Mouse (Mus musculus) forebrain, embryonic 14.5 days (tissue): ENCODE results near the gene Cwf19l1. TPM values are rescaled to one million over a fixed set of nuclear protein-coding genes. Genes with fewer than 3 reads are reported as not detected.

ENCODE experiments used
- ATAC-seq: fragments of 200-750 bp; cut with Nextera tagmentation; 2 replicates; pipeline ENCODE4 v1.8.0; 2017; ENCODE audit warnings: mild to moderate bottlenecking, moderate library complexity
- DNase-seq: peaks from one replicate; pipeline ENCODE4 v3.0.0-alpha.2; 2015; ENCODE audit warnings: low spot score
- H3K27ac ChIP-seq: fragments of 300-500 bp; sonication (generic); 2 replicates; pipeline ENCODE4 v1.5.1; 2014; ENCODE audit warnings: low read depth, mild to moderate bottlenecking, control low read depth, low read length, moderate library complexity
- H3K27me3 ChIP-seq: fragments of 300-500 bp; sonication (generic); replicated peaks from 2 replicates; pipeline ENCODE4 v1.6.1; 2014; ENCODE audit warnings: low read length, control low read depth, mixed read lengths; ENCODE audit not compliant: control insufficient read depth, insufficient read depth
- H3K36me3 ChIP-seq: fragments of 300-500 bp; sonication (generic); 2 replicates; pipeline ENCODE4 v1.6.1; 2014; ENCODE audit warnings: low read length, control low read depth; ENCODE audit not compliant: control insufficient read depth, insufficient read depth
- H3K4me1 ChIP-seq: fragments of 300-500 bp; sonication (generic); 2 replicates; pipeline ENCODE4 v1.6.1; 2014; ENCODE audit warnings: antibody characterized with exemption, low read length, control low read depth; ENCODE audit not compliant: control insufficient read depth, insufficient read depth
- H3K4me2 ChIP-seq: fragments of 300-500 bp; sonication (generic); 2 replicates; pipeline ENCODE4 v1.6.1; 2014; ENCODE audit warnings: mild to moderate bottlenecking, control low read depth, low read length
- H3K4me3 ChIP-seq: fragments of 300-500 bp; sonication (generic); 2 replicates; pipeline ENCODE4 v1.5.1; 2014; ENCODE audit warnings: low read depth, low read length, control low read depth
- H3K9ac ChIP-seq: fragments of 300-500 bp; sonication (generic); 2 replicates; pipeline ENCODE4 v1.6.1; 2014; ENCODE audit warnings: mild to moderate bottlenecking, low read length, control low read depth, moderate library complexity
- H3K9me3 ChIP-seq: fragments of 300-500 bp; sonication (generic); replicated peaks from 2 replicates; pipeline ENCODE4 v1.6.1; 2016; ENCODE audit warnings: low read length, control low read depth, mixed read lengths; ENCODE audit not compliant: control insufficient read depth
- WGBS: fragments of 180-500 bp; shearing (Covaris S2); extraction: QIAGEN DNeasy Blood & Tissue Kit; methylation state at CpG from one replicate; pipeline ENCODE4 v1.1.7; 2014; 5-methylcytosine and 5-hydroxymethylcytosine counted together
- polyA plus RNA-seq: library from polyadenylated mRNA; unstranded; fragments of >200 nt; fragmentation: Nextera tagmentation; extraction: Ambion mirVana; gene quantifications from 2 replicates; pipeline ENCODE4 v1.2.1, GENCODE M21; 2014

Gene Cwf19l1
- polyA plus RNA-seq, 1 experiment from 2014 or later: 37.3 TPM

DNA sequence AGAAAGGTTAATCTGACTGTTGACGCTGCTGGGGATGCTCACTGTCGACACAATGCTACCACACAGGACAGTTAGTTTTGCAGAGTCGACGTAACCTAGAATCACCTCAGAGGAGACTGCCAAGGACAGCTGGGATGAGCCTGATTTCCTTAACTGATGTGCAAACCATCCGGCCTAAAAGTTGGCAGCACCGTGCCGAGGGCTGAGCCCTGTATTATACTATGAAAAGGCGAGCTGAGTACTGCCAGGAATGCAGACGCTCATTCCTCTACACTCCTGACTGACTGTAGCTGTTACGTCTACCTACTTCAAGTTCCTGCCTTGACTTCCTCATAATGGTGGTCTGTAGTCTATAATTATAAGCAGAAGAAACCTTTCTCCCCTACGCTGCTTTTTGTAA lies 60.7 kb downstream of the Cwf19l1 start:
- H3K27ac ChIP-seq: no peak overlapping the region
- no peak overlapping the region for H3K4me3 ChIP-seq
- no peaks in the 10 kb centered on the region for H3K9me3 ChIP-seq
- 86% methylated on average over 11 of the region's 11 CpGs for WGBS
- H3K36me3 ChIP-seq: peaks cover 51% of the 10 kb centered on the region
- H3K27me3 ChIP-seq: no peaks in the 10 kb centered on the region
- H3K4me1 ChIP-seq: no peaks in the 10 kb centered on the region
- no peak overlapping the region for H3K4me2 ChIP-seq
- ATAC-seq (no peak), DNase-seq (no peak)
- H3K9ac ChIP-seq: no peak overlapping the region

DNA sequence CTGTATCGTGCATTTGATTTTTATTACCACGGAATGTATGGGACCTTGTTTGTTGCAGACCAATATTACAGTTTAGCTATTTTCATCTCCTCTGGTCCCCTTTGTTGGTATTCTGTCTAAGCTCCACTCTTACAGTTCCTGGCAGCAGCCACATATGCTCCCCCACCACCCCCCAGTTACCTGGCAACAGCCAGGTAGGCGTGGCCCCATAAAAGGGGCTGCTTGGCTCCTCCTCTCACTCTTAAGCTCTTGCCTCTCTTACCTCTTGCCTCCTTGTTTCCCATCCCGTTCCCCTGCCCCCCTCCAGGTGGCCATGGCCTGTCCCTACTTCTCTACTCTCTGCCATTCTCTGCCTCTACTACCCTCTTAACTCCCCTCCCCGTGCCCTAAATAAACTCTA lies 64.5 kb downstream of the Cwf19l1 start:
- Histone ChIP-seq H3K9me3 (no peaks in the 10 kb centered on the region), H3K27me3 (no peaks in the 10 kb centered on the region), H3K36me3 (peaks cover 20% of the 10 kb centered on the region), H3K9ac (no peak overlapping the region), H3K4me3 (no peak overlapping the region), H3K4me1 (0 out of 2 replicates have a peak, but pooled peaks cover 3% of the 10 kb centered on the region), H3K27ac (no peak overlapping the region), H3K4me2 (no peak overlapping the region)
- WGBS: 63% methylated on average over 5 of the region's 5 CpGs
- ATAC-seq (no peak), DNase-seq (peak; percentile 4)

DNA sequence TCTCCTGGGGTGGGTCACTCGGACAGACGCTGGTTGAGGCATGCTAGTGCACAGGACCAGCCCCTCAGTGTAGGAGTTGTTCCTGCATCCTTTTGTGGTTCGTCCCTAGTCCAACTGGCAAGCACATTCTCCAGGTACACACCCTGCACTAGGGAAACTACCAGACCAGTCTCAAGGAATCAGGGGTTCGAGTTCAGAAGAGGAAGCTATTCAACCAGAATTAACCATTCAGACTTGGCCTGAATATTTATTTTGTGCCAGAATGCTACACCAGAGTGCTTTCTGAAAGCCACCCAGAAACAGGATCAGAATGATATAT lies 65.8 kb downstream of the Cwf19l1 start:
- Histone ChIP-seq H3K4me3 (peak overlapping the region; percentile 73), H3K27ac (peak overlapping the region; percentile 44; the same call in 1 of the 2 replicates), H3K4me1 (0 out of 2 replicates have a peak, but pooled peaks cover 3% of the 10 kb centered on the region), H3K9ac (peak overlapping the region; percentile 79), H3K9me3 (no peaks in the 10 kb centered on the region), H3K4me2 (peak overlapping the region; percentile 96), H3K27me3 (no peaks in the 10 kb centered on the region), H3K36me3 (peaks cover 11% of the 10 kb centered on the region)
- WGBS: 6% methylated on average over 4 of the region's 4 CpGs
- ATAC-seq: no peak
- DNase-seq: no peak

DNA sequence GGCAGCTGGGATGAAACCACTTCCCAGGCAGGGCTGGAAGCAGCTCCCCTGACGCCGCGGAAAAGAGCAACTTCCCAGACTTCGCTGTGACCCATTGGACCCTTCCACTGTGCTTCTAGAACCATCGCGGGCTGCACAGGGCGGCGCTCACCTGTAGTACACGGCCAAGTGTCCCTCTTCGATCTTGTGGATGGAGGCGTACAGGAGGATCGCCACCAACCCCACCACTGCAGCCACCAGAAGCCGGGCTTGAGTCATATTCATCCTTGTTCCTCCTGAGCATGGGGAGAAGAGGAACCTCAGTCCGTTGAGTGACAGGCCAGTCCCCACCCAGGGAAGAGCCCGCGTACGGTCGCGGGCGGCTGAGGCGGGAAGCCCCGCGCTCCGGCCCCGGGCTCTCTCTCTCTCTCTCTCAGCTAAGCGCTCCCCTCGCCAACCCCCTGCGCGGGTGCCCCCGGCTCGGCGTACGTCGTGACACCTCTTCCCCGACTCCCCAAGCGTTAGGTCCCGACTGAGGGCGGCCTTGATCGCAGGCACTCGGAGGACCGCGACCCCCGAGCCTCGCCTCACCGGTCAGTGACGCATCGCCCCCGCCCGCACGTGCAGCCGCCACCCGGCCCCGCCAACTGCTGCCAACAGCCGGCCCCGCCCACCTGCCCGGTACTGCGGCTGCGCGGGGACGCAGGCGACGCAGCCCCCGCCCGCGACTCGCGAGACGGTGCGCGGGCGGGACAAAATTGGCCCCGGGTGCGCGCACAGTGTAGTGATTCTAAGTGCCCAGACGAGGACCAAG lies 66.4 kb downstream of the Cwf19l1 start, which contains the start of gene Erlin1:
Erlin1 (minus strand) TSS at position 665 of the 793 bp plus-strand sequence.
- peak within 1 kb of the TSS; percentile 73 for H3K4me3 ChIP-seq
- H3K27ac ChIP-seq: peak within 1 kb of the TSS; percentile 44; the same call in 1 of the 2 replicates
- peaks cover 15% of the 10 kb centered on the region for H3K36me3 ChIP-seq
- DNase-seq (peak; percentile 92), ATAC-seq (peak; percentile 92)
- H3K27me3 ChIP-seq: no peaks in the 10 kb centered on the region
- under 1% methylated on average over 61 of the region's 75 CpGs for WGBS
- peak within 1 kb of the TSS; percentile 79 for H3K9ac ChIP-seq
- 0 out of 2 replicates have a peak, but pooled peaks cover 3% of the 10 kb centered on the region for H3K4me1 ChIP-seq
- H3K9me3 ChIP-seq: no peaks in the 10 kb centered on the region
- H3K4me2 ChIP-seq: peak within 1 kb of the TSS; percentile 96

DNA sequence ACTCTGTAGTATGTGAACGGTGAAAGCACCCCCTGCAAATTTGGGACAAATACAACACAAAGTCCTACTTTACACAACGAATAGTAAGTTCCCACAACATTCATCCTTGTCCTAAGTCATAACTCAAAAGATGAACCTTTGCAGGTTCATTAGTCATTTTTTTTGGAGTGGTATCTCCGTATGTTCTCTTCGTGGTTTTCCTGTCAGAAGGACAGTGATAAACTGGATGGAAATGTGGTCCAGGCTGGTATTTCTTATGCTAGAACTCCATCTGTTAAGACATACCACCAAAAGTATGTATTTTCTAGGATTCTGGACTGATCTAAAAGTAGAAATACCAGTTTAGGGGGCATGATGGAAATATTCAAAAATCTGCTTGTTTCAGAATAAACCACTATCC lies 67.4 kb downstream of the Cwf19l1 start:
- WGBS: 84% methylated on average over 4 of the region's 4 CpGs
- Histone ChIP-seq H3K27ac (no peak overlapping the region), H3K9me3 (no peaks in the 10 kb centered on the region), H3K4me2 (peak overlapping the region; percentile 96), H3K4me1 (0 out of 2 replicates have a peak, but pooled peaks cover 3% of the 10 kb centered on the region), H3K27me3 (no peaks in the 10 kb centered on the region), H3K4me3 (0 out of 2 replicates have a peak overlapping the region, but pooled peaks have one; percentile 73), H3K36me3 (peaks cover 13% of the 10 kb centered on the region), H3K9ac (no peak overlapping the region)
- DNase-seq (no peak), ATAC-seq (no peak)

DNA sequence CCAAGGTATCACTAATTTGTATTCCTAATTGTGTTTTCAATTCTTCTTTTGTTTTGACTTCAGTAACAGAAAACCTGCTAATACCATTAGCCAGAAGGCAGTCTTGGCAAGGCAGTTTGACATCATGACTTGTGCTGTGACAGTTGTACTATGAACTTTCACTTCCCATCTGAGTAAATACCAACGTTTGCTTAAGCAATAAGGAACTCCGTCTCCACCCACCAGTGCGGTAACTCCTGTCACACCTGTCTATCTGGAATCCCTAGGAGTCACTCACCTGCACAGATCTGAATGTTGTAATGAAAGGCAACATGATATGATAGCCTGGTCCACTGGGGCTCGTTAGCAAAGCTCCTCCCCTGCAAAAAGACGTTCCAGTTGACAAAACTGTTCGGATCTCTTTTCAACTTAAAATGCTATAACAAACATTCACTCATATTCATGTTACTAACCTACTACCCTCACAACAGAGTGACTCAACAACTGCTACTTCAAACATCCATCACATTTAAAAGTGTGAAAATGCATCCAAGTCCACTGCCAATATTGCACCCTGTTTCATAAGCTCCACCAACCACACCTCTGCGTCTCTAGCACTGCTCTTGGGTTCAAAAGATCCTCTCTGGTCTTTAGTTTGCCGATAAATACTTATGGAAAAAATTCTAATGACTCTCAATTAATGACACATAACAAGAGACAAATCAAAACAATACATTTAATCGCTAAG lies 68.2 kb downstream of the Cwf19l1 start:
- 80% methylated on average over 9 of the region's 9 CpGs for WGBS
- H3K27me3 ChIP-seq: no peaks in the 10 kb centered on the region

DNA sequence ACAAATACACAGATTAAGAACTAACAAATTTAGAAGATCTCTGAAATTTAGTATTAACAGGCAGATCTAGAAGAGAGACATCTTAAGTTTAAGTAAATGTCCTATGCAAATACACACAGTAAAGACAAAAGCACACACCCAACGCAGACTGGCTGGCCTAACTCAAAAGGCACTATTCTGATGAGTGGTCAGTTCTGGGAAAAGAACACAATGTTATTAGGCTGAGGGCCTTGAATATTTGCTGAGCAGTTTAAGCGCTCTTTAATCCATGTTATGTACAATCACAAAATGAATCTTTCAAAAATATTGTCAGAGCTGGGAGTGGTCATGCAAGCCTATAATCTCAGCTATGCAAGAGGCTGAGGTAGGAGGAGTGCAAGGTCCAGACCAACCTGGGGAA lies 70.9 kb downstream of the Cwf19l1 start:
- Histone ChIP-seq H3K27me3 (no peaks in the 10 kb centered on the region), H3K4me2 (no peak overlapping the region), H3K4me3 (no peak overlapping the region), H3K36me3 (peaks cover 22% of the 10 kb centered on the region; the same call in 1 of the 2 replicates), H3K4me1 (0 out of 2 replicates have a peak, but pooled peaks cover 3% of the 10 kb centered on the region), H3K27ac (no peak overlapping the region), H3K9me3 (no peaks in the 10 kb centered on the region), H3K9ac (no peak overlapping the region)
- 98% methylated on average over 2 of the region's 2 CpGs for WGBS
- DNase-seq (no peak), ATAC-seq (no peak)

More for the DNA sequence above, 68.2 kb downstream of the Cwf19l1 start:
- Histone ChIP-seq H3K9ac (no peak overlapping the region), H3K4me3 (no peak overlapping the region), H3K27ac (no peak overlapping the region), H3K36me3 (peaks cover 8% of the 10 kb centered on the region), H3K4me1 (0 out of 2 replicates have a peak, but pooled peaks cover 3% of the 10 kb centered on the region), H3K4me2 (no peak overlapping the region), H3K9me3 (no peaks in the 10 kb centered on the region)
- ATAC-seq: no peak
- no peak for DNase-seq

DNA sequence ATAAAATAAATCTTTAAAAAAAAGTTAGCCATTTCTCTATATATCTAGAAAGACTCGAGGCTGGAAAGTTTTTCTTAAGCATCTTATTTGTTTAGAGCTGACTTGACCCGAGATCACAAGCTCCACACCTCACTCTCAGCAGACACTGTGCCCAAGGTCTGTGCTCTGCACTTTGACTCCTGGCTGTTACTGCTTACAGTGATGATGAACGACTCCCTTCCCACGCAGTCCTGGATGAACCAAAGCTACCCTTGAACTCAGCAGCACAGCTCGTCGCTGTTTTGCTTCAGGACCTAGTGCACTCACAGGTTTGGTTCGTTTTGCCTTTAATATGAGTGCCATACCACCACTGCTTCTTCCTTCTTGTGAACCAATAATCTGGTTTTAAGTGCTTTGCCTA lies 71.9 kb downstream of the Cwf19l1 start:
- H3K4me2 ChIP-seq: no peak overlapping the region
- WGBS: 94% methylated on average over 7 of the region's 7 CpGs
- H3K27me3 ChIP-seq: no peaks in the 10 kb centered on the region
- H3K27ac ChIP-seq: no peak overlapping the region
- peaks cover 28% of the 10 kb centered on the region for H3K36me3 ChIP-seq
- DNase-seq (no peak), ATAC-seq (no peak)
- H3K9ac ChIP-seq: no peak overlapping the region
- 0 out of 2 replicates have a peak, but pooled peaks cover 3% of the 10 kb centered on the region for H3K4me1 ChIP-seq
- no peaks in the 10 kb centered on the region for H3K9me3 ChIP-seq
- no peak overlapping the region for H3K4me3 ChIP-seq
